Mouse (Mus musculus): ENCODE results near the gene Pax9.

Pax9 gene

GRCm38 (mm10) chr12:56691427-56692079 lies at the start of gene Pax9:
Pax9 (plus strand) TSS chr12:56691767.
- DNase-seq = peak in 1 of 2 experiments; percentile 10

- peak in 1 of 2 experiments; percentile 6 for DNase-seq
Observed at GRCm38 (mm10) chr12:56669451-56670122, 22.0 kb upstream of the Pax9 start.

- no peak for DNase-seq
Observed at GRCm38 (mm10) chr12:56670795-56671194, 20.8 kb upstream of the Pax9 start.

GRCm38 (mm10) chr12:56674726-56675125 lies 16.8 kb upstream of the Pax9 start:
- peak; percentile 38 to 46 for DNase-seq

GRCm38 (mm10) chr12:56677620-56678019 lies 13.9 kb upstream of the Pax9 start:
- no peak for DNase-seq

- peak in 1 of 2 experiments; percentile 47 for DNase-seq
Observed at GRCm38 (mm10) chr12:56681096-56681811, 10.3 kb upstream of the Pax9 start.

- peak in 1 of 2 experiments; percentile 51 for DNase-seq
Observed at GRCm38 (mm10) chr12:56687640-56688481, 3.7 kb upstream of the Pax9 start.

- DNase-seq = peak in 1 of 2 experiments; percentile 27
Observed at GRCm38 (mm10) chr12:56688482-56688840, 3.1 kb upstream of the Pax9 start.

GRCm38 (mm10) chr12:56688920-56689319 lies 2.6 kb upstream of the Pax9 start:
- peak in 1 of 2 experiments; percentile 7 for DNase-seq

GRCm38 (mm10) chr12:56689331-56689730 lies 2.2 kb upstream of the Pax9 start:
- no peak for DNase-seq

- DNase-seq = peak; percentile 60 to 69
Observed at GRCm38 (mm10) chr12:56689736-56690135, 1.8 kb upstream of the Pax9 start.

- no peak for DNase-seq
Observed at GRCm38 (mm10) chr12:56690366-56690765, 1.2 kb upstream of the Pax9 start.

GRCm38 (mm10) chr12:56691001-56691400 lies 566 bp upstream of the Pax9 start:
- no peak for DNase-seq

GRCm38 (mm10) chr12:56692536-56692935 lies 969 bp downstream of the Pax9 start:
- DNase-seq = no peak

GRCm38 (mm10) chr12:56693411-56694098 lies 2.0 kb downstream of the Pax9 start:
- no peak for DNase-seq

- no peak for DNase-seq
Observed at GRCm38 (mm10) chr12:56694361-56694760, 2.8 kb downstream of the Pax9 start.

- no peak for DNase-seq
Observed at GRCm38 (mm10) chr12:56694936-56695335, 3.4 kb downstream of the Pax9 start.

- peak; percentile 66 to 78 for DNase-seq
Observed at GRCm38 (mm10) chr12:56695358-56696173, 4.0 kb downstream of the Pax9 start.

- DNase-seq = peak; percentile 20 to 33
Observed at GRCm38 (mm10) chr12:56696174-56697010, 4.8 kb downstream of the Pax9 start.
